Mouse (Mus musculus) E14TG2a.4 (cell line): ENCODE results near the gene Kif17.

Experiments used
- H3K27me3 ChIP-seq: 2 replicates; pipeline ENCODE4 v1.6.1; 2014; ENCODE audit warnings: low read length, control low read depth; ENCODE audit not compliant: insufficient read depth
- H3K36me3 ChIP-seq: 2 replicates; pipeline ENCODE4 v1.6.1; 2014; ENCODE audit warnings: low read length, control low read depth; ENCODE audit not compliant: insufficient read depth
- H3K4me1 ChIP-seq: replicated peaks from 2 replicates; pipeline ENCODE4 v1.6.1; 2014; ENCODE audit warnings: low read depth, low read length, control low read depth
- H3K4me3 ChIP-seq: replicated peaks from 2 replicates; pipeline ENCODE4 v1.5.1; 2014; ENCODE audit warnings: mild to moderate bottlenecking, low read length
- H3K9me3 ChIP-seq: 2 replicates; pipeline ENCODE4 v1.6.1; 2014; ENCODE audit warnings: low read length, control low read depth
- CTCF ChIP-seq: conservative IDR thresholded peaks from 2 replicates; pipeline ENCODE4 v1.5.1; 2014; ENCODE audit warnings: low read length
- NANOG ChIP-seq: IDR thresholded peaks from 2 replicates; pipeline ENCODE4 v1.6.1; 2014; ENCODE audit warnings: borderline replicate concordance, low read length, mixed read lengths
- POU5F1 ChIP-seq: IDR thresholded peaks from 2 replicates; pipeline ENCODE4 v1.6.1; 2014; ENCODE audit warnings: low read length, borderline replicate concordance

Gene Kif17

DNA sequence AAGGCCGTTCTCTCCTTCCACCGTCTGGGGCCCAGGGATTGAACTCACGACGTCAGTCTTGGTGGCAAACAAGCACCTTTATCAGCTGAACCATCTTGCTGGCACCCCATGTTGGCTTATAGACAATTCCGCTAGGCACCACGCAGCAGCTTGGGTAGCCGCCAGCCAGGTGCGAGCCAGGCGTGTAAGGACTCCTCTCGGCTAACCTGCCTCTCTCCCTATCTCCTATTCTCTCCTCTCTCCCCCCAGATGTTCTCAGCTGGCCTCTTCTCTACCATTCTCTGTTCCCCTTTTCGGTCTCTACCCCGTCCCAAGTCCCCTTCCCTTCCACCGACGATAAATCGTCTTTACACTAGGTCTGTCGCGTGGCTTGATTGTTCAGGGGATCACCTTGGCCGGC is 53.5 kb downstream of the Kif17 start:
- H3K9me3 ChIP-seq = no peaks in the 10 kb centered on the region
- H3K27me3 ChIP-seq = 0 out of 2 replicates have a peak, but pooled peaks cover 4% of the 10 kb centered on the region
- no peak for TF ChIP-seq POU5F1
- no peak for TF ChIP-seq CTCF
- no peak for TF ChIP-seq NANOG
- peak overlapping the region; percentile 100 for H3K4me3 ChIP-seq
- peaks cover 24% of the 10 kb centered on the region for H3K36me3 ChIP-seq
- peaks cover 35% of the 10 kb centered on the region for H3K4me1 ChIP-seq

DNA sequence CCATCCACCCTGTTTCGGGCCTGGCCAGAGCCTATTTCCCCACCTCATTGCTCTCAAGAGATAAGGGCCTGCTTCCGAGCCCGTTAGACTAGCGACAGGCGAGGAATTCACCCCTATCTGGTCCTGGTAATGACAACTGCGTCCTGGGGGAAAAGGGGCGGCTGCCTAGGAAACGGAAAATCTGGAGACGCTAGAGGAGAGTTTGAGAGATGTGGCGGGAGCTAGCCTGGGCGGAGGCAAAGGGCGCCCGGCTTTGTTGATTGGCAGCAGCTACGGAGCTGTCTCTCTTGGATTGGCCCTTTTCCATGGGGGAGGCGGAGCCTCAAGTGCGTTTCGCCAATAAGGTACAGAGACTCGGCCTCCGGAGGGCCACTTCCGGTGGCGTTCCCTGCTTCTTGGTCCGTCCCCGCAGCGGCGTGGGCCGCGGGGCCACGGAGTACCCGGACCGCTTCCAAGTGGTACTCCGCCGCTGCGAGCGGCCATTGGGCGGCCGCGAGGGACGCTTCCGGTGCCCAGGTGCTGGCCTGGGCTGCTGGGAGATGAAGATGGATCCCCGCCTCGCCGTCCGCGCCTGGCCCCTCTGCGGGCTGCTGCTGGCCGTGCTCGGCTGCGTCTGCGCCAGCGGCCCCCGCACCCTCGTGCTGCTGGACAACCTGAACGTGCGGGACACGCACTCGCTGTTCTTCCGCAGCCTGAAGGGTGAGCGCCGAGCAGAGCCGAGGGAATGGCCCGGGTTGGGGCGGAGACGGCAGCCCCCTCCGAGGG is 54.3 kb downstream of the Kif17 start, which contains the start of gene Ddost:
TSS of gene Ddost (plus strand) at position 391 of the 765 bp plus-strand sequence.
- H3K27me3 ChIP-seq = no peaks in the 10 kb centered on the region
- H3K9me3 ChIP-seq = no peaks in the 10 kb centered on the region
- peaks cover 35% of the 10 kb centered on the region for H3K4me1 ChIP-seq
- TF ChIP-seq CTCF = no peak
- no peak for TF ChIP-seq POU5F1
- TF ChIP-seq NANOG = 0 out of 2 replicates have a peak, but pooled peaks have one; percentile 12
- H3K4me3 ChIP-seq = peak within 1 kb of the TSS; percentile 100
- peaks cover 32% of the 10 kb centered on the region for H3K36me3 ChIP-seq

DNA sequence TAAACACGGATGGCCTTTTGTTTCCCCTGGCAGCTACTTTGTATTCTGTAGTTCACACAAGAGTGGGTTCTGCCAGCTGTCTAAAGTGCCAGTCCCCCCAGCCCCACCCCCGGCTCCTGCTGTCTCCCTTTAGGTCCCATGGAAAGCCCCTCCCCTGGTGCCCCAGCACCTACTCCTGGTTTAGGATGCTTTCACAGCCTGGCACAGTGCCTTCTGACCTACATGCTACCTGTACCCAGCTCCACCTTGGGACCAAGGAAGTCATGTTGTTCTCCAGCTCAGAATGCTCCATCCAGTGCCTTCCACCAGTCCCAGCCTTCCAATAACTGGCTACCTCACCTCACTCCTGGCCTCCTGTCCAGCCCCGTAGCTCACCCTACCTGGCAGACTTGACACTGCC is 56.8 kb downstream of the Kif17 start:
- H3K4me3 ChIP-seq = no peak overlapping the region

DNA sequence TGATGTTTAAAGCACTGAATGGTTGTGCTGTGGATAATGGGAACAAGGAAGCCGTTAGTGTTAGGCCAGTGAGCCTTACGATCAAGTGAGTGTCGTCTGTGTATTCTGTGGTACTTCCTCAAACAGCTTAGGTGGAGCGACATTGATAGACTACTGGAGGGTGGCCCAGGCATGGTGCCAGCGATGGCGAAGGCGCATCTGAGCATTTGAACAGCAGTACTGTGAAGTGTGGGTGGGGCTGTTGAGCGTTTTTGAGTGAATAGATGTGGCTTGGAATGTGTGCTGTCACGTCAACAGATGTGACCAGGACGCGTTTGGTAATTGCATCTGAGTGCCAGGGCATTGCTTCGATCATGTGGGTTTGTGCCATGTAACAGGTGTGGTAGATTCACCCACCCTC is 57.5 kb downstream of the Kif17 start:
- Histone ChIP-seq H3K4me1 (peaks cover 42% of the 10 kb centered on the region), H3K27me3 (no peaks in the 10 kb centered on the region), H3K9me3 (no peaks in the 10 kb centered on the region), H3K4me3 (no peak overlapping the region), H3K36me3 (peaks cover 64% of the 10 kb centered on the region)
- TF ChIP-seq NANOG (no peak), POU5F1 (no peak), CTCF (no peak)

More for the DNA sequence above, 56.8 kb downstream of the Kif17 start:
- Histone ChIP-seq H3K27me3 (no peaks in the 10 kb centered on the region), H3K36me3 (peaks cover 57% of the 10 kb centered on the region), H3K9me3 (no peaks in the 10 kb centered on the region), H3K4me1 (peaks cover 45% of the 10 kb centered on the region)
- TF ChIP-seq CTCF (no peak), NANOG (no peak), POU5F1 (no peak)

DNA sequence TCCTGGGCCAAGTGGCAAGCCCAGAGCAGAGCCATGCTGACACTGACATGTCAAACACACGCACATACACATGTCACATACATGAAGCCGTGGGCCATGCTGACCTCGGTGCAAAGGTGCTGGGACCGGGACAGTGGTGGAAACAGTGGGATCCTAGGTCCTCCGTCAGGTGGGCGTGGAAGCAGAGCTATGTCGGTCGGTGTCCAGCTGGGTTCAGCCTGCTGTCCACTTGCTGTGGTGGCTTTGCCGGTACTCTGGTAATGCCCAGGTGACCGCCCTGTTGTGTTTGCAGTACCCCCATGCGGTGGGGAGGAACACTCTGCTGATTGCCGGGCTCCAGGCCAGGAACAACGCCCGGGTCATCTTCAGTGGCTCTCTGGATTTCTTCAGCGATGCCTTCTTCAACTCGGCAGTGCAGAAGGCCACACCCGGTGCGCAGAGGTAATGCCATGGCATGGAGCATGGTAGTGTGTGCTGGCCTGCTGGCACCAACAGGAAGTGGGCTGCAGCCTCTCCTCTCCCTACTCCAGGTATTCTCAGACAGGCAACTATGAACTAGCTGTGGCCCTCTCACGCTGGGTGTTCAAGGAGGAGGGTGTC is 60.2 kb downstream of the Kif17 start:
- H3K9me3 ChIP-seq = no peaks in the 10 kb centered on the region
- H3K4me3 ChIP-seq = no peak overlapping the region
- no peak for TF ChIP-seq NANOG
- TF ChIP-seq CTCF = no peak
- no peak for TF ChIP-seq POU5F1
- H3K4me1 ChIP-seq = peaks cover 46% of the 10 kb centered on the region
- no peaks in the 10 kb centered on the region for H3K27me3 ChIP-seq
- peaks cover 91% of the 10 kb centered on the region for H3K36me3 ChIP-seq

DNA sequence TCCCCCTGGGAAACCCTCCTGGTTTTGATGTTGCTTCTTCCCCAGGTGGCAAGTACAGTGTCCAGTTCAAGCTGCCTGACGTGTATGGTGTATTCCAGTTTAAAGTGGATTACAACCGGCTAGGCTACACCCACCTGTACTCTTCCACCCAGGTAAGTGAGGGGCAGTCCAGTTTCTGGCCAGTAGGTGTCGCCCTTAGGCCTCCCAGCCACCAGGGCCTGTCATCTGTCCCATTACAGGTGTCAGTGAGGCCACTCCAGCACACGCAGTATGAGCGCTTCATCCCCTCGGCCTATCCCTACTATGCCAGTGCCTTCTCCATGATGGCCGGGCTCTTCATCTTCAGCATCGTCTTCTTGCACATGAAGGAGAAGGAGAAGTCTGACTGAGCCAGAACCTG is 61.4 kb downstream of the Kif17 start:
- peaks cover 90% of the 10 kb centered on the region for H3K36me3 ChIP-seq
- peaks cover 46% of the 10 kb centered on the region for H3K4me1 ChIP-seq
- H3K9me3 ChIP-seq = no peaks in the 10 kb centered on the region
- H3K27me3 ChIP-seq = no peaks in the 10 kb centered on the region
- peak; percentile 83 for TF ChIP-seq CTCF
- TF ChIP-seq NANOG = no peak
- no peak overlapping the region for H3K4me3 ChIP-seq

DNA sequence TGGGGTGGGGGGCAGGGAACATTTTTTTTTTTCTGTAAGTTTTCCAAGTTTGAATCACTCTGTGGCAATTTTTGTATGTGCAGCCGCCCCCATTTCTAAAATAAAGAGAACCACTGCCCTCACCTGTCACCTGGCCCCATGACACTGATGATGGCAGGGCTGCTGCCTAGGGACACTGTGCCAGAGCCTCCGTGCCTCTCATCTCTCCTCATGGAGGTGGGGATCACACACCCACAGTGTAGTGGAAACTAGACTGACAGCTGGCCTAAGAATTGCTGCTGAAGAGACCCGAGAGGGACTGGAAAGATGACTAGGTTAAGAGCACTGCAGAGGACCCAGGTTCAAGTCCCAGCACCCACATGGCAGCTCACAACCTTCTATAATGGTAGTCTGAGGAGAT is 61.9 kb downstream of the Kif17 start:
- peaks cover 46% of the 10 kb centered on the region for H3K4me1 ChIP-seq
- TF ChIP-seq CTCF = no peak
- no peaks in the 10 kb centered on the region for H3K9me3 ChIP-seq
- H3K27me3 ChIP-seq = no peaks in the 10 kb centered on the region
- peaks cover 85% of the 10 kb centered on the region for H3K36me3 ChIP-seq
- H3K4me3 ChIP-seq = no peak overlapping the region

DNA sequence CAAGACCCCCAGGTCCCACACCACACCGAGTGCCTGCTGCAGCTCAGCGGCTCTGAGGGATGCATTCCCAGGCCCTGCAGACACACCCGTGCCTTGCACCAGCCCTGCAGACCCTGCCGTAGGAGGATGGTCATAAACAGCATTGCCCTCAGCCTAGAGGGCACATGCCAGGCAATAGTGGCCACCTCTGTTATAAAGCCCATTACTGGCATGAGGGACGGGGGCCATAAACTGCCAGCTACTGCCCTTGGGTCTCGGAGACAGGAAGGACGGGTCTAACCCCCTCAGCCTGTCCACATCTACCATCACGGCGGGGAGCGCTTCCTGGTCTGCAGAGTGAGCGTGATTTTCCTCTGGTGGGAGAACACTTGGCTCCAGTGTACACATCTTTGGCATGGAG is 62.8 kb downstream of the Kif17 start:
- peaks cover 76% of the 10 kb centered on the region for H3K36me3 ChIP-seq
- peaks cover 49% of the 10 kb centered on the region for H3K4me1 ChIP-seq
- H3K9me3 ChIP-seq = no peaks in the 10 kb centered on the region
- TF ChIP-seq CTCF = no peak
- H3K4me3 ChIP-seq = no peak overlapping the region
- no peaks in the 10 kb centered on the region for H3K27me3 ChIP-seq

DNA sequence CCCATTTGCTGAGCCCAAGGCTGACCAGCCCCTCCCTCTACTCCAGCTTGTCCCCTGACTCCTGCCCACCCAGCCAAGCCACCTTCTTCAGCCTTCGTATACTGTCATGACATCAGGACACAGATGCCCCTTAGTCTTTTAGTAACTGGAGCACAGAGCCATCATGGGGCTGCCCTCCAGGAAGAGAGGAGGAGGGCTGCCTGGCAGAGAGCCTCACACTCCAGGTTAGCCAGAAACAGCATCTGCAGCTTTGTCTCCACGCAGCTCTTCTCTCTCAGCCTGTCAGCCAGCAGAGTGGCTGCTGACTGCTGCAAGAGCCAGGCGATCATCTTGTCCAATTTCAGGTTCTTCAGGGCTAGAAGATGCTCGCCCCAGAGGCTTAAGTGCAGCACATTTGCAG is 63.6 kb downstream of the Kif17 start:
- Histone ChIP-seq H3K4me3 (no peak overlapping the region), H3K9me3 (no peaks in the 10 kb centered on the region), H3K27me3 (no peaks in the 10 kb centered on the region), H3K4me1 (peaks cover 57% of the 10 kb centered on the region), H3K36me3 (peaks cover 68% of the 10 kb centered on the region)
- TF ChIP-seq NANOG (no peak), CTCF (no peak), POU5F1 (no peak)
